Mouse (Mus musculus) gonadal fat pad, adult 2 months (tissue): Measurements from ENCODE around the gene Hsd17b13. TPM values are rescaled to one million over a fixed set of nuclear protein-coding genes. Genes with fewer than 3 reads are reported as not detected.
"Not testable (repeated sequence)": the region's sequence is repeated elsewhere in the genome, so short reads cannot be mapped to it uniquely, and the experiment has no call there.

Experiments
- DNase-seq: peaks from one replicate; pipeline ENCODE4 v3.0.0-alpha.2; 2012; ENCODE audit warnings: low read depth
- polyA plus RNA-seq: library from polyadenylated mRNA; depleted of rRNA; stranded (reverse); fragments of >200 nt; gene quantifications from 2 replicates; pipeline ENCODE4 v1.2.3, GENCODE M21; 2012; rRNA removed

The Hsd17b13 gene
- polyA plus RNA-seq = 0.08 and 0.30 TPM in 2 replicates

- no peak for DNase-seq
Observed at GRCm38 (mm10) chr5:103977297-103977696, at the start of gene Hsd17b13. Gene Hsd17b13 (minus strand): TSS chr5:103977410.

GRCm38 (mm10) chr5:104025245-104025854, 48.1 kb upstream of the Hsd17b13 start:
- no peak for DNase-seq

- no peak for DNase-seq
Observed at GRCm38 (mm10) chr5:104024762-104025161, 47.6 kb upstream of the Hsd17b13 start.

GRCm38 (mm10) chr5:104024193-104024592, 47.0 kb upstream of the Hsd17b13 start:
- DNase-seq = not testable (repeated sequence)

- no peak for DNase-seq
Observed at GRCm38 (mm10) chr5:104023289-104024020, 46.2 kb upstream of the Hsd17b13 start.

- no peak for DNase-seq
Observed at GRCm38 (mm10) chr5:104022558-104022957, 45.3 kb upstream of the Hsd17b13 start.

- DNase-seq = no peak
Observed at GRCm38 (mm10) chr5:104021597-104022378, 44.6 kb upstream of the Hsd17b13 start, which contains the start of gene Hsd17b11. Gene Hsd17b11 (minus strand): TSS chr5:104021919.

- no peak for DNase-seq
Observed at GRCm38 (mm10) chr5:104011419-104011818, 34.2 kb upstream of the Hsd17b13 start.

- DNase-seq = no peak
Observed at GRCm38 (mm10) chr5:104010261-104010660, 33.1 kb upstream of the Hsd17b13 start.

- no peak for DNase-seq
Observed at GRCm38 (mm10) chr5:104009421-104009820, 32.2 kb upstream of the Hsd17b13 start.

GRCm38 (mm10) chr5:104007801-104008200, 30.6 kb upstream of the Hsd17b13 start:
- DNase-seq = no peak

- DNase-seq = no peak
Observed at GRCm38 (mm10) chr5:104006811-104007210, 29.6 kb upstream of the Hsd17b13 start.

- DNase-seq = no peak
Observed at GRCm38 (mm10) chr5:104003955-104004354, 26.7 kb upstream of the Hsd17b13 start.

- no peak for DNase-seq
Observed at GRCm38 (mm10) chr5:104003256-104003931, 26.2 kb upstream of the Hsd17b13 start.

- DNase-seq = no peak
Observed at GRCm38 (mm10) chr5:104002549-104003255, 25.5 kb upstream of the Hsd17b13 start.

- no peak for DNase-seq
Observed at GRCm38 (mm10) chr5:103999738-104000137, 22.5 kb upstream of the Hsd17b13 start.

GRCm38 (mm10) chr5:103998739-103999138, 21.5 kb upstream of the Hsd17b13 start:
- no peak for DNase-seq

- no peak for DNase-seq
Observed at GRCm38 (mm10) chr5:103995181-103995580, 18.0 kb upstream of the Hsd17b13 start.

GRCm38 (mm10) chr5:103994669-103995068, 17.5 kb upstream of the Hsd17b13 start:
- no peak for DNase-seq

GRCm38 (mm10) chr5:103993601-103994000, 16.4 kb upstream of the Hsd17b13 start:
- no peak for DNase-seq

- no peak for DNase-seq
Observed at GRCm38 (mm10) chr5:103992831-103993230, 15.6 kb upstream of the Hsd17b13 start.
